Mouse (Mus musculus) mouse trophoblast stem cell (cell line): ENCODE data around the gene Olfr695.
"Not testable (repeated sequence)": the region's sequence is repeated elsewhere in the genome, so short reads cannot be mapped to it uniquely, and the experiment has no call there.

ENCODE experiments used
- in situ Hi-C, 2 experiments: fragments of 300-500 bp; cut with MseI, MboI; formaldehyde crosslinking; loops; 2 replicates in 1 of 2; 3 replicates in 1 of 2; pipeline ENCODE4 v1.15.1; 2025

Gene Olfr695

GRCm38 (mm10) chr7:106716296-106716695 lies at the start of gene Olfr695:
Gene Olfr695, minus strand, starts transcription at chr7:106716396.
- in situ Hi-C loops, result no loop called here

GRCm38 (mm10) chr7:106761008-106761407 lies 44.8 kb upstream of the Olfr695 start:
- in situ Hi-C loops, result not testable (repeated sequence)

GRCm38 (mm10) chr7:106758800-106759199 lies 42.6 kb upstream of the Olfr695 start:
- in situ Hi-C loops, result no loop called here

GRCm38 (mm10) chr7:106755297-106755696 lies 39.1 kb upstream of the Olfr695 start, which contains the start of gene Olfr698:
Gene Olfr698, minus strand, starts transcription at chr7:106755397.
- in situ Hi-C loops, result no loop called here

GRCm38 (mm10) chr7:106745811-106746210 lies 29.6 kb upstream of the Olfr695 start:
- in situ Hi-C loops, result no loop called here

- in situ Hi-C loops, result no loop called here
Measured at GRCm38 (mm10) chr7:106742343-106742742, 26.1 kb upstream of the Olfr695 start, which contains the start of gene Olfr697. Gene Olfr697, minus strand, starts transcription at chr7:106742443.

GRCm38 (mm10) chr7:106737028-106737427 lies 20.8 kb upstream of the Olfr695 start:
- in situ Hi-C loops, result no loop called here

GRCm38 (mm10) chr7:106733717-106734116 lies 17.5 kb upstream of the Olfr695 start:
- in situ Hi-C loops, result no loop called here

GRCm38 (mm10) chr7:106725654-106726053 lies 9.5 kb upstream of the Olfr695 start:
- in situ Hi-C loops, result not testable (repeated sequence)

- in situ Hi-C loops, result no loop called here
Measured at GRCm38 (mm10) chr7:106711463-106711862, 4.7 kb downstream of the Olfr695 start.

GRCm38 (mm10) chr7:106707705-106708104 lies 8.5 kb downstream of the Olfr695 start:
- in situ Hi-C loops, result not testable (repeated sequence)

GRCm38 (mm10) chr7:106696891-106697290 lies 19.3 kb downstream of the Olfr695 start:
- in situ Hi-C loops, result no loop called here

GRCm38 (mm10) chr7:106692976-106693375 lies 23.2 kb downstream of the Olfr695 start:
- in situ Hi-C loops, result no loop called here

- in situ Hi-C loops, result no loop called here
Measured at GRCm38 (mm10) chr7:106691714-106692113, 24.5 kb downstream of the Olfr695 start, which contains the start of gene Olfr694. Gene Olfr694, minus strand, starts transcription at chr7:106691814.

GRCm38 (mm10) chr7:106685382-106685781 lies 30.8 kb downstream of the Olfr695 start:
- in situ Hi-C loops, result no loop called here

- in situ Hi-C loops, result no loop called here
Measured at GRCm38 (mm10) chr7:106680484-106680883, 35.7 kb downstream of the Olfr695 start, which contains the start of gene Olfr693. Gene Olfr693, minus strand, starts transcription at chr7:106680584.
